Comparison of ENCODE assay signal across 18 mouse cellular contexts in genomic region chr15:74262587-74263210, GRCm38 (mm10).
DNase-seq lines count a peak whose midpoint lies in the region; ATAC-seq and TF ChIP-seq lines count a peak whose summit lies in the region.
"Had no signal": no experiment of that assay in that cellular context is flagged by ENCODE, and none has a peak within 500 bp of the region (broad histone marks: within the 10 kb centered on the region; RNA-seq: fewer than 3 reads in every experiment).

No protein-coding gene starts in this region.

- H3K4me3 ChIP-seq in lung, embryonic 14.5 days (ENCODE audit: low read depth, low read length): no peak overlapping the region
- H3K4me3 ChIP-seq in stomach, postnatal 0 days (ENCODE audit: low read depth, low read length): no peak overlapping the region
- H3K4me3 ChIP-seq: heart, embryonic 10.5 days; intestine, embryonic 15.5 days; limb, embryonic 12.5 days; midbrain, embryonic 12.5 days; neural tube, embryonic 12.5 days had no signal

- WGBS in lung, embryonic 14.5 days: 54% methylated on average over 9 of the region's 9 CpGs
- 52% methylated on average over 9 of the region's 9 CpGs for WGBS in stomach, postnatal 0 days

- peak; percentile 44; the same call in 1 of the 2 replicates for ATAC-seq in lung, embryonic 14.5 days (ENCODE audit: insufficient read depth)
- 0 out of 2 replicates have a peak, but pooled peaks have one; percentile 47 for ATAC-seq in stomach, postnatal 0 days (ENCODE audit: low FRiP score, low TSS enrichment)
- ATAC-seq: intestine, embryonic 15.5 days had no signal

- peak; percentile 35 to 50 for DNase-seq in cerebellum, postnatal 14 days
- DNase-seq in cerebellum, adult 11-12 months: no peak
- DNase-seq in lung, embryonic 14.5 days: peak; percentile 40
- no peak for DNase-seq in lung, postnatal 25 days (ENCODE audit: low spot score)
- peak; percentile 31 for DNase-seq in right cerebral cortex, postnatal 4 days
- DNase-seq in right cerebral cortex, adult 2 months (ENCODE audit: low spot score in 2 of 2): no peak
- no peak for DNase-seq in stomach, postnatal 0 days (ENCODE audit: low spot score)
- no peak for DNase-seq in thymus, postnatal 14 days
- DNase-seq: adrenal gland, adult 2 months; cerebellum, adult 9-10 months; gastrocnemius, postnatal 10 days; heart, postnatal 36 days; kidney, postnatal 14 days had no signal

- no peak overlapping the region for H3K4me2 ChIP-seq in lung, embryonic 14.5 days
- H3K4me2 ChIP-seq in stomach, postnatal 0 days (replicated peaks; ENCODE audit: low read depth): no peak overlapping the region
- H3K4me2 ChIP-seq: intestine, embryonic 15.5 days; limb, embryonic 12.5 days; midbrain, embryonic 12.5 days; neural tube, embryonic 12.5 days had no signal

- H3K4me1 ChIP-seq in lung, embryonic 14.5 days (ENCODE audit: insufficient read depth): no peaks in the 10 kb centered on the region
- no peaks in the 10 kb centered on the region for H3K4me1 ChIP-seq in stomach, postnatal 0 days (replicated peaks; ENCODE audit: control insufficient read depth, insufficient read depth)
- H3K4me1 ChIP-seq: heart, embryonic 10.5 days; intestine, embryonic 15.5 days; limb, embryonic 12.5 days had no signal

- TF ChIP-seq EP300 in stomach, postnatal 0 days (optimal IDR thresholded peaks at IDR 0.05): no peak

- no peaks in the 10 kb centered on the region for H3K36me3 ChIP-seq in lung, embryonic 14.5 days (ENCODE audit: insufficient read depth)
- H3K36me3 ChIP-seq in stomach, postnatal 0 days (ENCODE audit: control insufficient read depth, insufficient read depth, low read length): no peaks in the 10 kb centered on the region
- H3K36me3 ChIP-seq: heart, embryonic 10.5 days; intestine, embryonic 15.5 days; limb, embryonic 12.5 days; midbrain, embryonic 12.5 days; neural tube, embryonic 12.5 days had no signal

- no peak overlapping the region for H3K9ac ChIP-seq in lung, embryonic 14.5 days
- H3K9ac ChIP-seq in stomach, postnatal 0 days (ENCODE audit: low read length): no peak overlapping the region
- H3K9ac ChIP-seq: intestine, embryonic 15.5 days; limb, embryonic 12.5 days; midbrain, embryonic 12.5 days; neural tube, embryonic 12.5 days had no signal

- no peaks in the 10 kb centered on the region for H3K9me3 ChIP-seq in lung, embryonic 14.5 days (ENCODE audit: low read depth, low read length)
- H3K9me3 ChIP-seq in stomach, postnatal 0 days (ENCODE audit: control insufficient read depth, low read length): no peaks in the 10 kb centered on the region
- H3K9me3 ChIP-seq: heart, embryonic 10.5 days; intestine, embryonic 15.5 days; limb, embryonic 12.5 days; midbrain, embryonic 12.5 days; neural tube, embryonic 12.5 days had no signal

- TF ChIP-seq CTCF in lung, embryonic 14.5 days (IDR thresholded peaks at IDR 0.05; ENCODE audit: low read depth): no peak
- TF ChIP-seq CTCF in stomach, postnatal 0 days (IDR thresholded peaks at IDR 0.05; ENCODE audit: low read depth): no peak

- H3K27me3 ChIP-seq in lung, embryonic 14.5 days (ENCODE audit: insufficient read depth, low read length): no peaks in the 10 kb centered on the region
- no peaks in the 10 kb centered on the region for H3K27me3 ChIP-seq in stomach, postnatal 0 days (ENCODE audit: control insufficient read depth, insufficient read depth, low read length)
- H3K27me3 ChIP-seq: intestine, embryonic 15.5 days; limb, embryonic 12.5 days; neural tube, embryonic 12.5 days had no signal

- H3K27ac ChIP-seq in lung, embryonic 14.5 days (ENCODE audit: low read depth): no peak overlapping the region
- H3K27ac ChIP-seq in stomach, postnatal 0 days (replicated peaks): no peak overlapping the region
- H3K27ac ChIP-seq: heart, embryonic 10.5 days; intestine, embryonic 15.5 days; limb, embryonic 12.5 days; midbrain, embryonic 12.5 days; neural tube, embryonic 12.5 days had no signal

Comparison
In these comparisons a context has a peak if more than half of its experiments do, and no peak if none do; other contexts are left out.
1. DNase-seq: peak in cerebellum, postnatal 14 days (2 of 2), lung, embryonic 14.5 days (single experiment) and right cerebral cortex, postnatal 4 days (single experiment); none in cerebellum, adult 11-12 months (single experiment), lung, postnatal 25 days (single experiment), right cerebral cortex, adult 2 months (0 of 2), stomach, postnatal 0 days (single experiment) and thymus, postnatal 14 days (single experiment).